8 mouse cellular contexts compared by ENCODE assay signal in the genomic region with DNA sequence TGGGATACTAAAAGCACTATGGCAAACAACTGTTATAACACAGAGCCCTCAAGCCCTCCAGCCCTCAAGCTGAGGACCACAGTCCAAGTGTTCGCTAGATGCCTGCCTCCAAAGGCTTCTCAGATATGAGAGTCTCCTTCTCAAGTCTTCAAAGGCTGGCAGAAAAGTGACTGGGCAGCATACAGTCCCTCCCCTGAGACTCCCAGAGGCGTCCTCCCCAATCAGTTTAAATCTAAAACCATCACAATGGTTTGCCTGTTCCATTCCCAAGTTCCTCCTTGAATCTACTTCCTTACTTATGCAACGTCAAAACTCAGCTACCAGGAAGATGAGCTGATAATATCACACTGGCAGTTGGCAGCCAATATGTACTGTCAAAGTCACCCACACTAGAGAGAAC. TPM values are rescaled to one million over a fixed set of nuclear protein-coding genes. Genes with fewer than 3 reads are reported as not detected.
DNase-seq lines count a peak whose midpoint lies in the region; ATAC-seq lines count a peak whose summit lies in the region.

A gene (plus strand): TSS at position 301 of the 400 bp plus-strand sequence.

- no peak within 1 kb of the TSS for H3K9ac ChIP-seq in midbrain, embryonic 12.5 days (replicated peaks)

- no peak within 1 kb of the TSS for H3K27ac ChIP-seq in brown adipose tissue, adult 24 weeks (replicated peaks; ENCODE audit: low read depth, low read length)
- no peak within 1 kb of the TSS for H3K27ac ChIP-seq in midbrain, embryonic 12.5 days (replicated peaks)

- H3K4me1 ChIP-seq in brown adipose tissue, adult 24 weeks (ENCODE audit: control insufficient read depth, insufficient read depth, insufficient read length, low read length) = no peaks in the 10 kb centered on the region
- no peaks in the 10 kb centered on the region for H3K4me1 ChIP-seq in midbrain, embryonic 12.5 days

- WGBS in midbrain, embryonic 12.5 days = 82% methylated on average over 3 of the region's 3 CpGs

- H3K36me3 ChIP-seq in midbrain, embryonic 12.5 days = no peaks in the 10 kb centered on the region

- ATAC-seq in granulocyte monocyte progenitor cell, adult 5-6 weeks (replicated peaks; ENCODE audit: poor library complexity, severe bottlenecking) = peak; percentile 35; the same call in 1 of the 2 replicates
- ATAC-seq in midbrain, embryonic 12.5 days (ENCODE audit: low FRiP score, low read depth) = no peak

- H3K4me3 ChIP-seq in brown adipose tissue, adult 24 weeks (ENCODE audit: insufficient read depth, low read depth, low read length) = no peak within 1 kb of the TSS
- no peak within 1 kb of the TSS for H3K4me3 ChIP-seq in midbrain, embryonic 12.5 days

- H3K9me3 ChIP-seq in midbrain, embryonic 12.5 days = no peaks in the 10 kb centered on the region

- H3K4me2 ChIP-seq in midbrain, embryonic 12.5 days (replicated peaks) = no peak within 1 kb of the TSS

- no peak for DNase-seq in left cerebral cortex, adult 18-20 months (ENCODE audit: low spot score in 2 of 2)
- DNase-seq in left cerebral cortex, adult 9 months (ENCODE audit: low spot score in 2 of 2) = no peak
- no peak for DNase-seq in layer of hippocampus, postnatal 10 days (ENCODE audit: low spot score in 2 of 2)
- DNase-seq in T-cell, adult 2 months (ENCODE audit: low spot score) = no peak
- DNase-seq in embryo, embryonic 9.5 days (ENCODE audit: extremely low spot score) = no peak

- H3K27me3 ChIP-seq in midbrain, embryonic 12.5 days = no peaks in the 10 kb centered on the region

RNA-seq across cellular contexts. Expression of the gene that starts here (rescaled TPM):
- total RNA-seq in left cerebral cortex, adult 18-20 months (2021) = 10 to 100 TPM; 27.2 to 34.1 TPM
- 36.9 and 39.2 TPM in 2 replicates for polyA plus RNA-seq in brown adipose tissue, adult 24 weeks (2012; ENCODE audit: insufficient read depth, insufficient read length, missing spikeins)
- total RNA-seq in granulocyte monocyte progenitor cell, adult 5-6 weeks (2014; fragmentation: Nextera tagmentation) = 111 and 144 TPM in 2 replicates
- total RNA-seq in granulocyte monocyte progenitor cell, adult 5-6 weeks (2017) = 80.1 and 145 TPM in 2 replicates
- total RNA-seq in layer of hippocampus, postnatal 10 days (2021) = 10 to 100 TPM; 31.8 to 34.3 TPM
- polyA plus RNA-seq in midbrain, embryonic 12.5 days (2016; fragmentation: Nextera tagmentation; extraction: Ambion mirVana) = 79.8 and 89.7 TPM in 2 replicates
